Mouse (Mus musculus) hindbrain, postnatal 0 days (tissue): Measurements from ENCODE around the gene Prdx5. TPM values are rescaled to one million over a fixed set of nuclear protein-coding genes. Genes with fewer than 3 reads are reported as not detected.

Experiments
- ATAC-seq: fragments of 200-750 bp; cut with Nextera tagmentation; 2 replicates; pipeline ENCODE4 v1.8.0; 2017; ENCODE audit warnings: mild to moderate bottlenecking, moderate TSS enrichment, moderate library complexity
- DNase-seq: peaks from one replicate; pipeline ENCODE4 v3.0.0-alpha.2; 2015; ENCODE audit warnings: low spot score
- H3K27ac ChIP-seq: fragments of 300-500 bp; sonication (generic); 2 replicates; pipeline ENCODE4 v1.5.1; 2014; ENCODE audit warnings: mild to moderate bottlenecking
- H3K27me3 ChIP-seq: fragments of 300-500 bp; sonication (generic); 2 replicates; pipeline ENCODE4 v1.6.1; 2014; ENCODE audit warnings: low read length, mixed read lengths; ENCODE audit not compliant: insufficient read depth
- H3K36me3 ChIP-seq: fragments of 300-500 bp; sonication (generic); 2 replicates; pipeline ENCODE4 v1.6.1; 2014; ENCODE audit warnings: low read length, mixed read lengths; ENCODE audit not compliant: insufficient read depth
- H3K4me1 ChIP-seq: fragments of 300-500 bp; sonication (generic); 2 replicates; pipeline ENCODE4 v1.6.1; 2014; ENCODE audit warnings: antibody characterized with exemption, low read length, mixed read lengths; ENCODE audit not compliant: insufficient read depth
- H3K4me2 ChIP-seq: fragments of 300-500 bp; sonication (generic); 2 replicates; pipeline ENCODE4 v1.6.1; 2014; ENCODE audit warnings: low read depth, mild to moderate bottlenecking, low read length, moderate library complexity, mixed read lengths
- H3K4me3 ChIP-seq: fragments of 300-500 bp; sonication (generic); 2 replicates; pipeline ENCODE4 v1.5.1; 2014; ENCODE audit warnings: low read length
- H3K9ac ChIP-seq: fragments of 300-500 bp; sonication (generic); replicated peaks from 2 replicates; pipeline ENCODE4 v1.6.1; 2014; ENCODE audit warnings: mild to moderate bottlenecking, low read length, moderate library complexity, mixed read lengths
- H3K9me3 ChIP-seq: fragments of 300-500 bp; sonication (generic); 2 replicates; pipeline ENCODE4 v1.6.1; 2016; ENCODE audit warnings: low read length, mixed read lengths
- CTCF ChIP-seq: IDR thresholded peaks from 2 replicates; pipeline ENCODE4 v1.5.1; 2016; ENCODE audit warnings: antibody characterized with exemption, control low read depth, low read depth
- WGBS: fragments of 180-500 bp; shearing (Covaris S2); extraction: QIAGEN DNeasy Blood & Tissue Kit; methylation state at CpG from one replicate; pipeline ENCODE4 v1.1.7; 2014; 5-methylcytosine and 5-hydroxymethylcytosine counted together
- polyA plus RNA-seq: library from polyadenylated mRNA; unstranded; fragments of >200 nt; fragmentation: Nextera tagmentation; extraction: Ambion mirVana; gene quantifications from 2 replicates; pipeline ENCODE4 v1.2.1, GENCODE M21; 2015
- total RNA-seq: library from RNA; depleted of rRNA; stranded (reverse); fragments of >200 nt; gene quantifications from 2 replicates; pipeline ENCODE4 v1.2.3, GENCODE M21; 2014

The Prdx5 gene
- total and polyA plus RNA-seq, 2 experiments from 2014 or later = 184 to 589 TPM

- H3K4me1 ChIP-seq = peaks cover 29% of the 10 kb centered on the region
- no peak for ATAC-seq
- H3K4me3 ChIP-seq = no peak overlapping the region
- no peak overlapping the region for H3K9ac ChIP-seq
- H3K9me3 ChIP-seq = no peaks in the 10 kb centered on the region
- no peaks in the 10 kb centered on the region for H3K36me3 ChIP-seq
- 64% methylated on average over 16 of the region's 16 CpGs for WGBS
- H3K27ac ChIP-seq = no peak overlapping the region
- DNase-seq = no peak
- TF ChIP-seq CTCF = no peak
- peaks cover 2% of the 10 kb centered on the region for H3K27me3 ChIP-seq
- H3K4me2 ChIP-seq = no peak overlapping the region
Measured at GRCm38 (mm10) chr19:6937541-6938465, 27.9 kb upstream of the Prdx5 start.

GRCm38 (mm10) chr19:6936299-6936698 is 26.4 kb upstream of the Prdx5 start:
- no peaks in the 10 kb centered on the region for H3K36me3 ChIP-seq
- TF ChIP-seq CTCF = peak; percentile 55
- no peak overlapping the region for H3K27ac ChIP-seq
- H3K4me1 ChIP-seq = peaks cover 26% of the 10 kb centered on the region
- peak; percentile 31 for DNase-seq
- 27% methylated on average over 3 of the region's 3 CpGs for WGBS
- peaks cover 6% of the 10 kb centered on the region for H3K27me3 ChIP-seq
- no peak overlapping the region for H3K4me2 ChIP-seq
- no peak for ATAC-seq
- no peaks in the 10 kb centered on the region for H3K9me3 ChIP-seq
- no peak overlapping the region for H3K4me3 ChIP-seq
- no peak overlapping the region for H3K9ac ChIP-seq

GRCm38 (mm10) chr19:6934195-6934977 is 24.5 kb upstream of the Prdx5 start, which contains the start of gene Kcnk4:
Kcnk4 (minus strand) TSS chr19:6934515.
- ATAC-seq (0 out of 2 replicates have a peak, but pooled peaks have one; percentile 36), DNase-seq (no peak)
- peak within 1 kb of the TSS; percentile 41; the same call in 1 of the 2 replicates for H3K27ac ChIP-seq
- H3K9me3 ChIP-seq = no peaks in the 10 kb centered on the region
- no peaks in the 10 kb centered on the region for H3K36me3 ChIP-seq
- H3K4me3 ChIP-seq = peak within 1 kb of the TSS; percentile 47
- peaks cover 15% of the 10 kb centered on the region for H3K4me1 ChIP-seq
- WGBS = 7% methylated on average over 23 of the region's 23 CpGs
- H3K27me3 ChIP-seq = peaks cover 6% of the 10 kb centered on the region
- H3K9ac ChIP-seq = peak within 1 kb of the TSS; percentile 60
- no peak for TF ChIP-seq CTCF
- peak within 1 kb of the TSS; percentile 67 for H3K4me2 ChIP-seq

- peak overlapping the region; percentile 67 for H3K4me2 ChIP-seq
- ATAC-seq (peak; percentile 73), DNase-seq (peak; percentile 68)
- no peaks in the 10 kb centered on the region for H3K36me3 ChIP-seq
- peak overlapping the region; percentile 47 for H3K4me3 ChIP-seq
- H3K27me3 ChIP-seq = peaks cover 6% of the 10 kb centered on the region
- 3% methylated on average over 58 of the region's 58 CpGs for WGBS
- H3K27ac ChIP-seq = peak overlapping the region; percentile 41; the same call in 1 of the 2 replicates
- peak overlapping the region; percentile 60 for H3K9ac ChIP-seq
- H3K9me3 ChIP-seq = no peaks in the 10 kb centered on the region
- peaks cover 9% of the 10 kb centered on the region for H3K4me1 ChIP-seq
- TF ChIP-seq CTCF = no peak
Measured at GRCm38 (mm10) chr19:6933436-6934194, 23.7 kb upstream of the Prdx5 start.

GRCm38 (mm10) chr19:6933102-6933435 is 23.2 kb upstream of the Prdx5 start:
- peak overlapping the region; percentile 60; the same call in 1 of the 2 replicates for H3K9ac ChIP-seq
- H3K36me3 ChIP-seq = no peaks in the 10 kb centered on the region
- H3K9me3 ChIP-seq = no peaks in the 10 kb centered on the region
- TF ChIP-seq CTCF = no peak
- peak overlapping the region; percentile 47 for H3K4me3 ChIP-seq
- peak overlapping the region; percentile 41; the same call in 1 of the 2 replicates for H3K27ac ChIP-seq
- H3K4me2 ChIP-seq = peak overlapping the region; percentile 67
- H3K4me1 ChIP-seq = peaks cover 9% of the 10 kb centered on the region
- 27% methylated on average over 4 of the region's 4 CpGs for WGBS
- H3K27me3 ChIP-seq = peaks cover 6% of the 10 kb centered on the region
- ATAC-seq (no peak), DNase-seq (no peak)

GRCm38 (mm10) chr19:6932018-6932417 is 22.1 kb upstream of the Prdx5 start:
- TF ChIP-seq CTCF = no peak
- no peaks in the 10 kb centered on the region for H3K36me3 ChIP-seq
- no peak overlapping the region for H3K4me3 ChIP-seq
- ATAC-seq (no peak), DNase-seq (no peak)
- H3K9me3 ChIP-seq = no peaks in the 10 kb centered on the region
- peaks cover 9% of the 10 kb centered on the region for H3K4me1 ChIP-seq
- no peak overlapping the region for H3K27ac ChIP-seq
- H3K27me3 ChIP-seq = peaks cover 13% of the 10 kb centered on the region
- 71% methylated on average over 1 of the region's 1 CpGs for WGBS
- no peak overlapping the region for H3K9ac ChIP-seq
- H3K4me2 ChIP-seq = no peak overlapping the region
